Mouse (Mus musculus): ENCODE data around the gene Unc45b. TPM values are rescaled to one million over a fixed set of nuclear protein-coding genes. Genes with fewer than 3 reads are reported as not detected.

Gene Unc45b
- 1.0 and 1.3 TPM in 2 replicates for polyA plus RNA-seq (2015; fragmentation: Nextera tagmentation; extraction: Ambion mirVana)

- 89% methylated on average over 4 of the region's 4 CpGs for WGBS
- no peaks in the 10 kb centered on the region for H3K27me3 ChIP-seq
- peaks cover 14% of the 10 kb centered on the region for H3K4me1 ChIP-seq
- H3K36me3 ChIP-seq: peaks cover 4% of the 10 kb centered on the region; the same call in 1 of the 2 replicates
- no peak within 1 kb of the TSS for H3K9ac ChIP-seq (replicated peaks)
- ATAC-seq (replicated peaks): no peak
- no peak within 1 kb of the TSS for H3K27ac ChIP-seq (replicated peaks)
- no peaks in the 10 kb centered on the region for H3K9me3 ChIP-seq
- no peak within 1 kb of the TSS for H3K4me3 ChIP-seq
- H3K4me2 ChIP-seq (replicated peaks): no peak within 1 kb of the TSS
Observed at GRCm38 (mm10) chr11:82910250-82910649, at the start of gene Unc45b. Unc45b (plus strand) TSS chr11:82910550.

- no peaks in the 10 kb centered on the region for H3K9me3 ChIP-seq
- H3K27me3 ChIP-seq: no peaks in the 10 kb centered on the region
- H3K4me1 ChIP-seq: peaks cover 38% of the 10 kb centered on the region
- H3K9ac ChIP-seq (replicated peaks): no peak overlapping the region
- no peak overlapping the region for H3K4me2 ChIP-seq (replicated peaks)
- H3K36me3 ChIP-seq: no peaks in the 10 kb centered on the region
- 84% methylated on average over 6 of the region's 6 CpGs for whole genome bisulfite sequencing
- H3K4me3 ChIP-seq: no peak overlapping the region
- no peak for ATAC-seq (replicated peaks)
- H3K27ac ChIP-seq (replicated peaks): no peak overlapping the region
Observed at GRCm38 (mm10) chr11:82860759-82861158, 49.6 kb upstream of the Unc45b start.

GRCm38 (mm10) chr11:82861558-82861957, 48.8 kb upstream of the Unc45b start:
- ATAC-seq (replicated peaks): no peak
- H3K36me3 ChIP-seq: no peaks in the 10 kb centered on the region
- WGBS: 47% methylated on average over 8 of the region's 8 CpGs
- H3K4me1 ChIP-seq: peaks cover 32% of the 10 kb centered on the region
- no peak overlapping the region for H3K4me3 ChIP-seq
- no peak overlapping the region for H3K4me2 ChIP-seq (replicated peaks)
- H3K27ac ChIP-seq (replicated peaks): peak overlapping the region; percentile 66; the same call in 1 of the 2 replicates
- no peak overlapping the region for H3K9ac ChIP-seq (replicated peaks)
- no peaks in the 10 kb centered on the region for H3K27me3 ChIP-seq
- no peaks in the 10 kb centered on the region for H3K9me3 ChIP-seq

- Histone ChIP-seq H3K9me3 (no peaks in the 10 kb centered on the region), H3K36me3 (no peaks in the 10 kb centered on the region), H3K4me2 (replicated peaks) (no peak overlapping the region), H3K27me3 (no peaks in the 10 kb centered on the region), H3K4me3 (no peak overlapping the region), H3K9ac (replicated peaks) (no peak overlapping the region), H3K27ac (replicated peaks) (peak overlapping the region; percentile 66), H3K4me1 (peaks cover 32% of the 10 kb centered on the region)
- WGBS: 18% methylated on average over 9 of the region's 9 CpGs
- no peak for ATAC-seq (replicated peaks)
Observed at GRCm38 (mm10) chr11:82862638-82863037, 47.7 kb upstream of the Unc45b start.

DNA sequence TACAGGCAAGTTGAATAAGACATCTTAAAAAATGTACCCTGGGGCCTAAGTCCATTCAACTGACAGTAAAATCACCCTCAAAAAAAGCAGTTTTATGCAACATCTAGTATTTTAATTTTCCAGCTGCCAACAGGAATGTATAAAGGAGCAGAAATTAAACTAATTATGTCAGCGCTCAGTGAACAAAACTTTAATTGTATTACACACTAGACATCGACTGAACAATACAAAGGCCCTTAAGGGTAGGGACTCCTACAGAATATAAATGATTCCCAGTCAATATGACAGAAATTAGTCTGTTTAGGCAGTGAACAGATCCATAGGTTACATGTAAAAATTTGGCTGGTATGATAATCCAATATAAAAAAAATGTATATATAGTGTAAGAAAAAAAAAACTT, 47.3 kb upstream of the Unc45b start:
- H3K4me1 ChIP-seq: peaks cover 33% of the 10 kb centered on the region
- no peaks in the 10 kb centered on the region for H3K27me3 ChIP-seq
- no peaks in the 10 kb centered on the region for H3K36me3 ChIP-seq
- no peak overlapping the region for H3K4me3 ChIP-seq
- H3K27ac ChIP-seq (replicated peaks): peak overlapping the region; percentile 66
- 10% methylated on average over 2 of the region's 2 CpGs for WGBS
- peak; percentile 35; the same call in 1 of the 2 replicates for ATAC-seq (replicated peaks)
- H3K9me3 ChIP-seq: no peaks in the 10 kb centered on the region
- H3K4me2 ChIP-seq (replicated peaks): no peak overlapping the region
- H3K9ac ChIP-seq (replicated peaks): no peak overlapping the region

DNA sequence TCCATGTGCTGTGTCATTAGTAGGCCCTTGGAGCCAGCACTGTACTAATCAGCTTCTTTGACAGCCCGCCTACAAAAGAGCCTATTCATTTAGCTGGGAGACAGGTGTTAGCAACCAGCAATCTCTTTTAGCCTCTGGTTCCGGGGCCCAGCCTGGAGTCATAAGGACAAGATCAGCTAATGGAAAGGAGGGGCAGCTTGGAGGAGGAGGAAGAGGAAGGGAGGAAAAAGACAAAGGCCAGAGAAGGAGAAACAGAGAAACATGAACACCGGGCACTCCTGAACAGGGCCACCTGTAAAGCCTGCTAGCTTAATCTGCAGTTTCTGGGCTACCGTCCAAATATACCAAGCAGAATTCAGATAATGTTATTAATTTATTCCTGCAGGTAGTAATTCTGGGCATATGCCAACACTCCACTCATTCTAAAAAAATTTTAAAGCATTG, 46.8 kb upstream of the Unc45b start:
- no peaks in the 10 kb centered on the region for H3K9me3 ChIP-seq
- peak; percentile 61 for ATAC-seq (replicated peaks)
- H3K4me3 ChIP-seq: no peak overlapping the region
- H3K9ac ChIP-seq (replicated peaks): no peak overlapping the region
- H3K27me3 ChIP-seq: no peaks in the 10 kb centered on the region
- peaks cover 36% of the 10 kb centered on the region for H3K4me1 ChIP-seq
- no peak overlapping the region for H3K4me2 ChIP-seq (replicated peaks)
- 9% methylated on average over 4 of the region's 4 CpGs for WGBS
- H3K27ac ChIP-seq (replicated peaks): peak overlapping the region; percentile 66
- no peaks in the 10 kb centered on the region for H3K36me3 ChIP-seq

GRCm38 (mm10) chr11:82865957-82866356, 44.4 kb upstream of the Unc45b start:
- 84% methylated on average over 10 of the region's 10 CpGs for WGBS
- H3K36me3 ChIP-seq: no peaks in the 10 kb centered on the region
- H3K4me2 ChIP-seq (replicated peaks): no peak overlapping the region
- H3K9me3 ChIP-seq: no peaks in the 10 kb centered on the region
- ATAC-seq (replicated peaks): no peak
- H3K4me1 ChIP-seq: peaks cover 51% of the 10 kb centered on the region
- H3K27ac ChIP-seq (replicated peaks): no peak overlapping the region
- no peaks in the 10 kb centered on the region for H3K27me3 ChIP-seq
- H3K4me3 ChIP-seq: no peak overlapping the region
- no peak overlapping the region for H3K9ac ChIP-seq (replicated peaks)

GRCm38 (mm10) chr11:82866850-82867564, 43.3 kb upstream of the Unc45b start:
- no peaks in the 10 kb centered on the region for H3K27me3 ChIP-seq
- H3K9me3 ChIP-seq: no peaks in the 10 kb centered on the region
- H3K9ac ChIP-seq (replicated peaks): no peak overlapping the region
- no peak overlapping the region for H3K4me2 ChIP-seq (replicated peaks)
- H3K4me3 ChIP-seq: no peak overlapping the region
- no peaks in the 10 kb centered on the region for H3K36me3 ChIP-seq
- peaks cover 46% of the 10 kb centered on the region for H3K4me1 ChIP-seq
- H3K27ac ChIP-seq (replicated peaks): 0 out of 2 replicates have a peak overlapping the region, but pooled peaks have one; percentile 3
- 28% methylated on average over 7 of the region's 7 CpGs for WGBS
- ATAC-seq (replicated peaks): no peak

DNA sequence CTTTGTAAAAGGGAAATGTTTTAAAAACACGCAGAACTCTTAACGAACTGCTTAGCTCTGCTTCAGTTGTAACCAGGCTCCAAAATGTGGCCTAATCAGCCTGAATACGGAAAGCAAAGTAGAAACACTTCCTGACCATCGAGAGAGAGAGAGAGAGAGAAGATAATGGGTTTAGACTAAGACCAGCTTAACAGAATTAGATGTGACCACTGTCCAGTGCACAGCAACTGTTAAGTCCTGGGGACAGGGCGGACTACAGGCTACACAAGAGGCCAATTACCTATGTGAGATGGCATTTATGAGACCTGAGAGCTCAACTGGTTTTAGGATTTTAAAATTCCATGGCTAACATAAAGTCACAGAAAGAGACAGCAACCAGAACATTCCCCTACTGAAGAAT, 42.4 kb upstream of the Unc45b start:
- 46% methylated on average over 5 of the region's 5 CpGs for WGBS

DNA sequence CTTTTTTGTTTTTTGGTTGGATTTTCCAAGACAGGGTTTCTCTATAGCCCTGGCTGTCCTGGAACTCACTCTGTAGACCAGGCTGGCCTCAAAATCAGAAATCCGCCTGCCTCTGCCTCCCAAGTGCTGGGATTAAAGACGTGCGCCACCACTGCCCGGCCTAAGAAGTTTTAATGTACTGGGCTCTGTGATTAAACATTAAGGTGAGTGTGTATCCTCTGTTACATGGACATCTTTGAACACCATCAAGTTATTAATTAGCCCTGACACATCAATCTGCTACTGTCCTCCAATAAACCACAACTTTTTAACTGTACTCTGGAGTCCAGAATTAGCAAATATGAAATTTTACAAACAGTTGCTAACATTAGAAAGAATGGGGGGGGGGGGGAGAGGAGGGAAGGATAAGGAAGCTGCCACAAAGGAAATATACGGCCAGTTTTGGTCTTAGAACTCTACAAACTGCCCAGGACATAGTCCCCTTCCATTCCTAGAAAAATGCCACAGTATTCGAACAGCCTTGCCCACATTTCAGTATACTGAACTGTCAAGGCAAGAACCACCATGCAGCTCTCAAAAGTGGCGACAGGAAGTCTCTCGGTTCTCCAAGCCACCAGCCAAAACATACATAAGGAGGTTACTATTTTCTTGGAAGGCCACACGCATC, 40.7 kb upstream of the Unc45b start:
- no peaks in the 10 kb centered on the region for H3K27me3 ChIP-seq
- H3K4me1 ChIP-seq: peaks cover 24% of the 10 kb centered on the region
- no peak overlapping the region for H3K27ac ChIP-seq (replicated peaks)
- no peaks in the 10 kb centered on the region for H3K9me3 ChIP-seq
- 82% methylated on average over 9 of the region's 9 CpGs for WGBS
- peak overlapping the region; percentile 85 for H3K4me2 ChIP-seq (replicated peaks)
- no peaks in the 10 kb centered on the region for H3K36me3 ChIP-seq
- peak overlapping the region; percentile 81 for H3K4me3 ChIP-seq
- 0 out of 2 replicates have a peak overlapping the region, but pooled peaks have one; percentile 69 for H3K9ac ChIP-seq (replicated peaks)
- no peak for ATAC-seq (replicated peaks)

More for the DNA sequence above, 42.4 kb upstream of the Unc45b start:
- ATAC-seq (replicated peaks): no peak
- Histone ChIP-seq H3K4me3 (no peak overlapping the region), H3K9me3 (no peaks in the 10 kb centered on the region), H3K27ac (replicated peaks) (no peak overlapping the region), H3K36me3 (no peaks in the 10 kb centered on the region), H3K27me3 (no peaks in the 10 kb centered on the region), H3K4me1 (peaks cover 37% of the 10 kb centered on the region), H3K4me2 (replicated peaks) (no peak overlapping the region), H3K9ac (replicated peaks) (no peak overlapping the region)

GRCm38 (mm10) chr11:82870173-82871030, 39.9 kb upstream of the Unc45b start:
- peak overlapping the region; percentile 44; the same call in 1 of the 2 replicates for H3K27ac ChIP-seq (replicated peaks)

More at GRCm38 (mm10) chr11:82870173-82871030, 39.9 kb upstream of the Unc45b start:
- Histone ChIP-seq H3K9me3 (no peaks in the 10 kb centered on the region), H3K36me3 (no peaks in the 10 kb centered on the region), H3K4me3 (peak overlapping the region; percentile 81), H3K4me1 (peaks cover 24% of the 10 kb centered on the region), H3K4me2 (replicated peaks) (peak overlapping the region; percentile 85), H3K27me3 (no peaks in the 10 kb centered on the region), H3K9ac (replicated peaks) (peak overlapping the region; percentile 69)
- peak; percentile 26 for ATAC-seq (replicated peaks)
- WGBS: 4% methylated on average over 35 of the region's 36 CpGs

Measured in forebrain, embryonic 15.5 days (tissue).